Comparison of ENCODE assay signal across 9 mouse cellular contexts in the genomic region with DNA sequence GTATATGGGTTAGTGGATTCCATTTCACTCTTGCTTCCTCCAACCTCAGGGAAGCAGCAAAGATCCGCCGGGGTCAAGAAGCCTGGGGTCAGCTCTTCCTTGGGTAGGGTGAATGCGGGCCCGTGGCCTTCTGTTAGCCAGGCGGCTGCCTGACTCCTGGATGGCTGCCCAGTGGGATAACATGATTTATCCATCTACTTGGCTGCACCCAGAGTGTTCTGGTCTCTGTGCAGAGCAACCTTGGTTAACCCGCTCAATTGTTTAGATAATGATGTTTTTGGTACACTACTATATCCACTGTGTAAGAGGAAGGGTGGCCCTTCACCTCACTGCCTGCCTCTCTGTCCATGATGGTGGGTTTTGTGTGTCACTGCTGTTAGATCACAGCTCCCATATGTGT. TPM values are rescaled to one million over a fixed set of nuclear protein-coding genes. Genes with fewer than 3 reads are reported as not detected.
DNase-seq lines count a peak whose midpoint lies in the region; ATAC-seq and TF ChIP-seq lines count a peak whose summit lies in the region.
"Had no signal": no experiment of that assay in that cellular context is flagged by ENCODE, and none has a peak within 500 bp of the region (broad histone marks: within the 10 kb centered on the region; RNA-seq: fewer than 3 reads in every experiment).

No protein-coding gene starts in this region.

- no peaks in the 10 kb centered on the region for H3K36me3 ChIP-seq in kidney, embryonic 14.5 days (ENCODE audit: control insufficient read depth, insufficient read depth, low read length)
- 0 out of 2 replicates have a peak, but pooled peaks cover 2% of the 10 kb centered on the region for H3K36me3 ChIP-seq in midbrain, postnatal 0 days (ENCODE audit: insufficient read depth, low read length)
- H3K36me3 ChIP-seq: liver, embryonic 13.5 days had no signal

- H3K9ac ChIP-seq in kidney, embryonic 14.5 days (ENCODE audit: low read depth, low read length), result no peak overlapping the region
- H3K9ac ChIP-seq in midbrain, postnatal 0 days (replicated peaks; ENCODE audit: low read length, poor library complexity, severe bottlenecking), result no peak overlapping the region
- H3K9ac ChIP-seq: liver, embryonic 13.5 days had no signal

- WGBS in kidney, embryonic 14.5 days, result 39% methylated on average over 6 of the region's 6 CpGs
- WGBS in midbrain, postnatal 0 days, result 73% methylated on average over 6 of the region's 6 CpGs

- no peaks in the 10 kb centered on the region for H3K9me3 ChIP-seq in kidney, embryonic 14.5 days (ENCODE audit: control insufficient read depth, low read length)
- H3K9me3 ChIP-seq in midbrain, postnatal 0 days (ENCODE audit: low read length), result no peaks in the 10 kb centered on the region
- H3K9me3 ChIP-seq: liver, embryonic 13.5 days had no signal

- H3K4me3 ChIP-seq in kidney, embryonic 14.5 days (ENCODE audit: low read length), result no peak overlapping the region
- H3K4me3 ChIP-seq in midbrain, postnatal 0 days (ENCODE audit: low read depth, low read length), result no peak overlapping the region
- H3K4me3 ChIP-seq: liver, embryonic 13.5 days had no signal

- H3K4me1 ChIP-seq in kidney, embryonic 14.5 days (ENCODE audit: control insufficient read depth, insufficient read depth, low read length), result peaks cover 55% of the 10 kb centered on the region
- peaks cover 11% of the 10 kb centered on the region; the same call in 1 of the 2 replicates for H3K4me1 ChIP-seq in midbrain, postnatal 0 days (ENCODE audit: insufficient read depth, low read length)

- H3K27ac ChIP-seq in kidney, embryonic 14.5 days (ENCODE audit: low read depth, low read length), result peak overlapping the region; percentile 62; the same call in 1 of the 2 replicates
- no peak overlapping the region for H3K27ac ChIP-seq in midbrain, postnatal 0 days (ENCODE audit: low read depth, low read length)
- H3K27ac ChIP-seq: liver, embryonic 13.5 days had no signal

- no peak for TF ChIP-seq CTCF in midbrain, postnatal 0 days (IDR thresholded peaks at IDR 0.05)

- H3K27me3 ChIP-seq in kidney, embryonic 14.5 days (ENCODE audit: control insufficient read depth, insufficient read depth, low read length), result no peaks in the 10 kb centered on the region
- H3K27me3 ChIP-seq in midbrain, postnatal 0 days (ENCODE audit: insufficient read depth, low read length), result no peaks in the 10 kb centered on the region
- H3K27me3 ChIP-seq: liver, embryonic 13.5 days had no signal

- H3K4me2 ChIP-seq in kidney, embryonic 14.5 days (replicated peaks; ENCODE audit: low read depth, low read length), result no peak overlapping the region
- H3K4me2 ChIP-seq in midbrain, postnatal 0 days (ENCODE audit: low read depth, low read length, poor library complexity, severe bottlenecking), result no peak overlapping the region
- H3K4me2 ChIP-seq: liver, embryonic 13.5 days had no signal

- intact Hi-C loops in left cerebral cortex, postnatal 4 days (cut with DNase I), result no loop called here

- DNase-seq in left cerebral cortex, postnatal 4 days, result peak; percentile 59
- DNase-seq in left cerebral cortex, adult 11 months (ENCODE audit: low spot score), result no peak
- DNase-seq in heart, adult 18-20 months, result peak; percentile 75 to 82
- DNase-seq in ovary, postnatal 14 days (ENCODE audit: low spot score), result peak; percentile 57
- DNase-seq in thymus, adult 18-20 months, result no peak
- DNase-seq in midbrain, postnatal 0 days (ENCODE audit: low spot score), result no peak
- DNase-seq: liver, embryonic 13.5 days had no signal

- ATAC-seq in kidney, embryonic 14.5 days (ENCODE audit: low FRiP score, low TSS enrichment), result no peak
- ATAC-seq in granulocyte monocyte progenitor cell, adult 5-6 weeks (replicated peaks; ENCODE audit: poor library complexity, severe bottlenecking), result no peak
- ATAC-seq in midbrain, postnatal 0 days (ENCODE audit: low FRiP score), result no peak

RNA-seq across cellular contexts. Expression of a gene that starts 14.7 kb away (rescaled TPM):
- total RNA-seq in left cerebral cortex, postnatal 4 days (2021), result 10 to 100 TPM; 82.6 to 83.3 TPM
- total RNA-seq in heart, adult 18-20 months (2021), result 10 to 100 TPM; 27.7 to 31.8 TPM
- polyA plus RNA-seq in kidney, embryonic 14.5 days (2014; fragmentation: Nextera tagmentation; extraction: Ambion mirVana), result 61.6 and 120 TPM in 2 replicates
- not detected in 2 replicates for total RNA-seq in granulocyte monocyte progenitor cell, adult 5-6 weeks (2014; fragmentation: Nextera tagmentation)
- total RNA-seq in granulocyte monocyte progenitor cell, adult 5-6 weeks (2017), result not detected in 2 replicates
- total RNA-seq in midbrain, postnatal 0 days (2014; rRNA removed), result 81.9 and 84.2 TPM in 2 replicates
- polyA plus RNA-seq in midbrain, postnatal 0 days (2015; fragmentation: Nextera tagmentation; extraction: Ambion mirVana), result 18.9 and 19.8 TPM in 2 replicates

Comparison
In these comparisons a context has a peak if more than half of its experiments do, and no peak if none do; other contexts are left out.
1. DNase-seq: peak in left cerebral cortex, postnatal 4 days (single experiment), heart, adult 18-20 months (2 of 2) and ovary, postnatal 14 days (single experiment); none in left cerebral cortex, adult 11 months (single experiment), thymus, adult 18-20 months (0 of 2) and midbrain, postnatal 0 days (single experiment).
2. RNA of a gene that starts 14.7 kb away (total RNA-seq): 82.6 to 83.3 TPM in left cerebral cortex, postnatal 4 days, 81.9 to 84.2 TPM in midbrain, postnatal 0 days and 27.7 to 31.8 TPM in heart, adult 18-20 months; not detected in granulocyte monocyte progenitor cell, adult 5-6 weeks; every median in the first group is over 10 times any median in the second.